Mouse (Mus musculus): ENCODE data around the gene Shld1. TPM values are rescaled to one million over a fixed set of nuclear protein-coding genes. Genes with fewer than 3 reads are reported as not detected.
A peak's percentile ranks its signal among the peaks of the same experiment; 100 is the strongest.

The Shld1 gene
- polyA plus RNA-seq, 1 experiment from 2014 or later: 17.1 TPM

DNA sequence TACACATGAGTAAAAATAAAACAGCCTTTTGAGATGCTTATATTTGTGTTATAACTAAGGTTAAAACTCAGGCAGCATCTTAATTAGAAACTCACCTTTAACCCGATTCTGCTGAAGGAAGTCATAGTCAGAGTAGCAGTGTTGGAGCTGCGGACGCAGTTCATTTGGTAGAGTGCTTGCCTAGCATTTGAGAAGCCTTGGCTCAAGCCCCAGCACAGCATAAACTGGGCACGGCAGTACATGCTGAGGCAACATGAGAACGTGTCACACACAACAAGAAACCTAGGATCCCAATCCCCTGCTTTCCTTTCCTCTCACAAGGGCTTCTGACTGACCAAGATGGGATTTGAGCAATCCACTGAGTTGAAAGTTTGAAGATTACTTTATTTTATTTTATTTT, 58.1 kb downstream of the Shld1 start:
- Histone ChIP-seq H3K9me3 (ENCODE audit: control insufficient read depth, low read depth, low read length) (no peaks in the 10 kb centered on the region), H3K36me3 (ENCODE audit: control insufficient read depth, insufficient read depth, low read length) (no peaks in the 10 kb centered on the region), H3K4me1 (ENCODE audit: control insufficient read depth, insufficient read depth, low read length) (no peaks in the 10 kb centered on the region), H3K4me3 (ENCODE audit: low read depth, low read length) (no peak overlapping the region), H3K27ac (ENCODE audit: low read length) (no peak overlapping the region), H3K27me3 (ENCODE audit: control insufficient read depth, insufficient read depth, low read length) (no peaks in the 10 kb centered on the region), H3K9ac (replicated peaks; ENCODE audit: low read depth, low read length) (no peak overlapping the region), H3K4me2 (replicated peaks; ENCODE audit: low read depth, low read length) (no peak overlapping the region)
- no peak for ATAC-seq (ENCODE audit: insufficient number of reproducible peaks, insufficient read depth, low FRiP score, low read depth)
- WGBS: 90% methylated on average over 5 of the region's 5 CpGs

DNA sequence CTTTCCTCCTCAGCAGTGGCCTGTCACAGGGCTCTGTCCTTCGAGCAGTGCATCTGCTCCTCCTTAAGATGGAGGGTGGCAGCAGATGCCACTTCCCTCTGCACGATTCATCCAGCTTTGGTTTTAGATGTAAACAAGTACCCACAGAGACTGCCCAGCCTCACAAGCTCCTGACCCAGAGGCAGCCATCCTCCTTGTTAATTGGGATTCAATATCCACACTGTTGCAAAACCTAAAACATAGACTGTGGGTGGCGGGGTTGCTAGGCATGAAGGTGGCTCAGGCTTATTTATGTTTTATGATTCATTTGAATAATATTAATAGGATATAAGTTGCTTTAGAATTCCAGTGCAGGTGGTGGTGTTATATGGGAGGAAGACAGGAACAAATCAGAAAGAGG, 59.4 kb downstream of the Shld1 start:
- 76% methylated on average over 3 of the region's 3 CpGs for WGBS
- no peak for ATAC-seq (ENCODE audit: insufficient number of reproducible peaks, insufficient read depth, low FRiP score, low read depth)
- no peak overlapping the region for H3K27ac ChIP-seq (ENCODE audit: low read length)
- no peaks in the 10 kb centered on the region for H3K4me1 ChIP-seq (ENCODE audit: control insufficient read depth, insufficient read depth, low read length)
- no peaks in the 10 kb centered on the region for H3K27me3 ChIP-seq (ENCODE audit: control insufficient read depth, insufficient read depth, low read length)
- no peaks in the 10 kb centered on the region for H3K36me3 ChIP-seq (ENCODE audit: control insufficient read depth, insufficient read depth, low read length)
- H3K4me2 ChIP-seq (replicated peaks; ENCODE audit: low read depth, low read length): no peak overlapping the region
- H3K4me3 ChIP-seq (ENCODE audit: low read depth, low read length): no peak overlapping the region
- no peaks in the 10 kb centered on the region for H3K9me3 ChIP-seq (ENCODE audit: control insufficient read depth, low read depth, low read length)
- no peak overlapping the region for H3K9ac ChIP-seq (replicated peaks; ENCODE audit: low read depth, low read length)

DNA sequence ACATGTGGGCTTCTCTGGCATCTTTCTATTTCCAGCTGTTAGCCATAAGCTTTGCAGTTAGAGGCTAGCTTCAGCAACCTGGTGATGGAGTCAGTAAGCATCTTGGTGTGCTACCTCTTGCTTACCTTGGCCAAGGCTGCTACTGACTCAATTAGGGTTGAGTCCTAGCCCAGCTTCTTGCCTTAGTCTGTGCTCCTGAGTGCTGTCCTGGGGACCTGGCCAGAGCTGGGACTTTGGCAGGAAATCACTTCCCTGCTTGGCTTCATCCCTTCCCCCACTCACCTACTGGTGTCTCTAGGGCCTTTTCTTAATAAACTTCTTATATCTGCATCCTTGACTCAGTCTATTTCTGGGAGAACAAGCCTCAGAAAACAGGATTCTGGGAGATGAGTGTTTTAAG, 64.0 kb downstream of the Shld1 start:
- no peak overlapping the region for H3K9ac ChIP-seq (replicated peaks; ENCODE audit: low read depth, low read length)
- H3K36me3 ChIP-seq (ENCODE audit: control insufficient read depth, insufficient read depth, low read length): no peaks in the 10 kb centered on the region
- no peak overlapping the region for H3K27ac ChIP-seq (ENCODE audit: low read length)
- no peak overlapping the region for H3K4me2 ChIP-seq (replicated peaks; ENCODE audit: low read depth, low read length)
- no peaks in the 10 kb centered on the region for H3K27me3 ChIP-seq (ENCODE audit: control insufficient read depth, insufficient read depth, low read length)
- no peak for ATAC-seq (ENCODE audit: insufficient number of reproducible peaks, insufficient read depth, low FRiP score, low read depth)
- no peaks in the 10 kb centered on the region for H3K4me1 ChIP-seq (ENCODE audit: control insufficient read depth, insufficient read depth, low read length)
- no peak overlapping the region for H3K4me3 ChIP-seq (ENCODE audit: low read depth, low read length)
- no peaks in the 10 kb centered on the region for H3K9me3 ChIP-seq (ENCODE audit: control insufficient read depth, low read depth, low read length)

DNA sequence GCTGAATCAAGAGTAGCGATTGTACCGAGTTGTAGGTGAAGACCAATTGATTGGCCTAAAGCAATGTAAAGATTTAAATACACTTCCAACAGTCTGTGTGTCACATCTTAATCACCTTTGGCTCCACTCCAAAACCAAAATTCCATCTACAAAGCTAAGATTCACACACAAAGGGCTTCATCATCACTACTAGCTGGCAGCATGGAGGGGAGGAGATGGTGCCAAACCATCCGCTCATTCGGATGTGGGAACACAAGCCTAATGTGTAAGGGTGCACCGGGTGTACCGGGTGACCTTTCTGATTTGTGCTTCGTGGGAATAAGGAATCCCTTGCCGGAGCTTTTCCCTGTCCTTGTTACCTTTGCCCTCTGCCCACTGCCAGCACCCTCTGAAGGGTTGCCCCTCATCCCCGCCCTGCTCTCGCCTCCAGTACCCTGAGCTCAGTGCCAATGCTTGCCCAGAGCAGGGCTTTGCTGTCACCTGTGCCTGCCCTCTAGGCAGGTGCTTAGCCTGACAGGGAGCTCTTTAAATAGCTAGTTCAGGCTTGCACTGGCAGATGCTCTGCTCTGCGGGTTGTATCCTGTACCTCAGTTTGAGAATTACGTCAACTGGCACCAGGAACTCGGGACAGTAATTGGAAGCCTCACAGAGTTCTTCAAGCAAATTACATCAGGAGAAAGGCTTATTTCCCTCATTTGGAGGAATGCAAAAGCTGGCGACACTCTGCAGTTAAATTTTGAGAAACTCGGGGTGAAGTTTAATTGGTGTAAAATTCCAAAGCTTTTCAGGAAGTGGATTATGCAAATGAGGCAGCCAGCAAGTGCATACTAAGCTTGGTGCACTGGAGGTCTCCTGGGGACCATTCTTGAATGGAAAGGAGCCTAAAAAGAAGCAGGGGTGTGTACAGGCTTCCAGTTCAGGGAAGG, 64.7 kb downstream of the Shld1 start:
- H3K27ac ChIP-seq (ENCODE audit: low read length): no peak overlapping the region
- H3K9ac ChIP-seq (replicated peaks; ENCODE audit: low read depth, low read length): no peak overlapping the region
- H3K27me3 ChIP-seq (ENCODE audit: control insufficient read depth, insufficient read depth, low read length): no peaks in the 10 kb centered on the region
- no peaks in the 10 kb centered on the region for H3K36me3 ChIP-seq (ENCODE audit: control insufficient read depth, insufficient read depth, low read length)
- no peaks in the 10 kb centered on the region for H3K4me1 ChIP-seq (ENCODE audit: control insufficient read depth, insufficient read depth, low read length)
- WGBS: 77% methylated on average over 15 of the region's 15 CpGs
- no peak overlapping the region for H3K4me2 ChIP-seq (replicated peaks; ENCODE audit: low read depth, low read length)
- H3K4me3 ChIP-seq (ENCODE audit: low read depth, low read length): no peak overlapping the region
- ATAC-seq (ENCODE audit: insufficient number of reproducible peaks, insufficient read depth, low FRiP score, low read depth): no peak
- no peaks in the 10 kb centered on the region for H3K9me3 ChIP-seq (ENCODE audit: control insufficient read depth, low read depth, low read length)

DNA sequence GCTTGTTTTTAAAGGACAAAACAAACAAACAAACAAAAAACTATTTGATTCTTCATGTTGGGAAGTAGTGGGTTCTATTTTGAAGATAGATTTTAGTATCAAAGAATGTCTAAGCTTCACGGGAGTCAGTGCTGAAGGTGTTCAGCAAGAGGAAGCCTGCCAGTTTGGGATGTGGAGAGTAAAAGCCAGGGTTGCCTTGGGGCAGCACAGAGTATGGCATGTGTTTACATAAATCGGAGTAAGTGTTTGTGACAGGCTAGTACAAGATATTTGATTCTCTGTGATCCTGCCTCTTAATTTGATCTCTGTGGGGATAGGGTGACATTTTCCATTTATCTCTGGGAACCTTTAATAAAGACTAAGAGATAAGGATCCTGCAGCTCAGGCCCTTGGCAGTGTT, 65.7 kb downstream of the Shld1 start:
- ATAC-seq (ENCODE audit: insufficient number of reproducible peaks, insufficient read depth, low FRiP score, low read depth): no peak

DNA sequence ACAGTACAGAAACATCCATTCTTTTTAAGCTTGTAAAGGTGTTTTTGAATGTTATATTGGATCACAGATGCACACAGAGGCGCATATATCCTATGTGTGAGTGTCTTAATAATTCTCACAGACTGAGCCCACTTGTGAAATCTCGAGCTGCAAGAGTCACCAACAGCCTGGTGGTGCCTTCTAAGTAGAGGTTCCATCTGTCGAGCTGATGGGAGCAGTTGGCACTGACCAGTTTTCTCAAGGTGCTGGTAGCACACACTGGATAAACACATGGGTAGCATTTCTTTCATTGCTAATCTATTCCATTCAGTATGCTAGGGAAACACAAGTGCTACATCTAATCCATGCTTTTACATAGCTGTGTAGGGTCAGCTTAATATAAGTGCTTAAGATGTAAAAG, 66.4 kb downstream of the Shld1 start:
- Histone ChIP-seq H3K9ac (replicated peaks; ENCODE audit: low read depth, low read length) (no peak overlapping the region), H3K4me2 (replicated peaks; ENCODE audit: low read depth, low read length) (no peak overlapping the region), H3K27ac (ENCODE audit: low read length) (no peak overlapping the region), H3K4me1 (ENCODE audit: control insufficient read depth, insufficient read depth, low read length) (no peaks in the 10 kb centered on the region), H3K36me3 (ENCODE audit: control insufficient read depth, insufficient read depth, low read length) (no peaks in the 10 kb centered on the region), H3K27me3 (ENCODE audit: control insufficient read depth, insufficient read depth, low read length) (no peaks in the 10 kb centered on the region), H3K4me3 (ENCODE audit: low read depth, low read length) (no peak overlapping the region), H3K9me3 (ENCODE audit: control insufficient read depth, low read depth, low read length) (no peaks in the 10 kb centered on the region)
- no peak for ATAC-seq (ENCODE audit: insufficient number of reproducible peaks, insufficient read depth, low FRiP score, low read depth)
- WGBS: 80% methylated on average over 3 of the region's 3 CpGs

More for the DNA sequence above, 65.7 kb downstream of the Shld1 start:
- Histone ChIP-seq H3K4me1 (ENCODE audit: control insufficient read depth, insufficient read depth, low read length) (no peaks in the 10 kb centered on the region), H3K36me3 (ENCODE audit: control insufficient read depth, insufficient read depth, low read length) (no peaks in the 10 kb centered on the region), H3K9ac (replicated peaks; ENCODE audit: low read depth, low read length) (no peak overlapping the region), H3K4me2 (replicated peaks; ENCODE audit: low read depth, low read length) (no peak overlapping the region), H3K4me3 (ENCODE audit: low read depth, low read length) (no peak overlapping the region), H3K27ac (ENCODE audit: low read length) (no peak overlapping the region), H3K27me3 (ENCODE audit: control insufficient read depth, insufficient read depth, low read length) (no peaks in the 10 kb centered on the region), H3K9me3 (ENCODE audit: control insufficient read depth, low read depth, low read length) (no peaks in the 10 kb centered on the region)
- WGBS: 47% methylated on average over 2 of the region's 2 CpGs

DNA sequence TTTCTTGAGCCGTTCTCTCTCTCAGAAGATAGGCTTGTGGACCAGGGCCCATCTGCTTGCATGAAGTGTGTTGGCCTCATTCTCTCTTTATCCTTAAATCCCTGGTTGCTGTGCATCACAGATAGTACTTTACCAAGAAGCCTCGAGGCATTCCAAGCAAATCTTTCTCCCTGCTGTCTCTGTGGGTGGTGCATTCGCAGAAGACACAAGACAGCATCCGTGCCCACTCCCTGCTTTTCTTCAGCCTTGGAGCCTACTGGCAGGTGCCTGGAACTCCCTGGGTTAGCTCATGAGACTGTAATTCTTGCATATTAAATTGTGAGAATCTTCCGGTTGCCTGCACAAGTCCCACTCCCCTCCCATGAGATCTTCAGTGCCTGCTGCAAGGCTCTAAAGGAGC, 71.2 kb downstream of the Shld1 start:
- Histone ChIP-seq H3K4me2 (replicated peaks; ENCODE audit: low read depth, low read length) (no peak overlapping the region), H3K9me3 (ENCODE audit: control insufficient read depth, low read depth, low read length) (no peaks in the 10 kb centered on the region), H3K4me3 (ENCODE audit: low read depth, low read length) (no peak overlapping the region), H3K4me1 (ENCODE audit: control insufficient read depth, insufficient read depth, low read length) (no peaks in the 10 kb centered on the region), H3K9ac (replicated peaks; ENCODE audit: low read depth, low read length) (no peak overlapping the region), H3K36me3 (ENCODE audit: control insufficient read depth, insufficient read depth, low read length) (no peaks in the 10 kb centered on the region), H3K27ac (ENCODE audit: low read length) (no peak overlapping the region), H3K27me3 (ENCODE audit: control insufficient read depth, insufficient read depth, low read length) (no peaks in the 10 kb centered on the region)
- WGBS: 79% methylated on average over 5 of the region's 5 CpGs
- ATAC-seq (ENCODE audit: insufficient number of reproducible peaks, insufficient read depth, low FRiP score, low read depth): no peak

DNA sequence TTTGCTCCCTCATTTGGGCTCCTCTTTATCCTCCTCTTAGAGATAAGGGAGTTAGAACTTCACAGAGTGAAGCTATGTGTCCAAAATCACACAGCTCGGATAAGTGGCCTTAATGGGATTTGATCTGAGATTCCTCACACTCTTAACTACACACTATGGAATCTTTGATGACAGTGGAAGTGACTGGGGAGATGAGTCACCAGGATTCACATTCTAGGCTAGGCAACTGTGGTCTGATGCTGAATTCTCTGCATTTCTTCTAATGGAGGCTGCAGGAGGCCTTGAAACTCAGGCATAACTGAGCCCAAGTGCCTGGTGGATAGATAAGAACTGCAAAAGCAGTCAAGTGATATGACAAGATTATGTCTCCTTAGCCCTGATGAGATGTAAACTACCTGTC, 84.1 kb downstream of the Shld1 start:
- Histone ChIP-seq H3K27me3 (ENCODE audit: control insufficient read depth, insufficient read depth, low read length) (no peaks in the 10 kb centered on the region), H3K4me3 (ENCODE audit: low read depth, low read length) (no peak overlapping the region), H3K4me1 (ENCODE audit: control insufficient read depth, insufficient read depth, low read length) (no peaks in the 10 kb centered on the region), H3K4me2 (replicated peaks; ENCODE audit: low read depth, low read length) (no peak overlapping the region), H3K9me3 (ENCODE audit: control insufficient read depth, low read depth, low read length) (no peaks in the 10 kb centered on the region), H3K36me3 (ENCODE audit: control insufficient read depth, insufficient read depth, low read length) (no peaks in the 10 kb centered on the region), H3K27ac (ENCODE audit: low read length) (no peak overlapping the region), H3K9ac (replicated peaks; ENCODE audit: low read depth, low read length) (no peak overlapping the region)
- ATAC-seq (ENCODE audit: insufficient number of reproducible peaks, insufficient read depth, low FRiP score, low read depth): no peak
- WGBS: 67% methylated on average over 1 of the region's 1 CpGs

DNA sequence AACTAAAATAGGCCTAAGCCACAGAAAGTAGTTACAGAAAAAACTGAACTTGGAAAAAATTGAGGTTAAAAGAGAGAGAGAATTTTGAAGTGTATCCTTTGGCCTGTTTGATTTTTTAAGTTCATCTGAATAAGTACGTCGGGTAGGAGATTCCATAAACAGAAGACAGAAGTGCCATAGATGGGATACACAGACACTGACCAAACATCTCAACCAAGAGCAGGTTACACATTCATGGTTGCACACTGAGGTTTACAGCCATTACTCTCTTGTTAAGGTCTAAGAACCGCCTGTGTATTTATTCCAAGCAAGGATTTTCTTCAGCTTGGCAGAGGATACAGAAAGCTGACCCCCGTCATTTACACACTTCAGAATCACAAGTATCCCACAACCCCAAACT, 94.2 kb downstream of the Shld1 start, which contains the start of gene Chgb:
TSS of gene Chgb (plus strand) at position 301 of the 400 bp plus-strand sequence.
- H3K27ac ChIP-seq (ENCODE audit: low read length): no peak within 1 kb of the TSS
- H3K4me3 ChIP-seq (ENCODE audit: low read depth, low read length): peak within 1 kb of the TSS; percentile 34
- no peak within 1 kb of the TSS for H3K9ac ChIP-seq (replicated peaks; ENCODE audit: low read depth, low read length)
- no peaks in the 10 kb centered on the region for H3K9me3 ChIP-seq (ENCODE audit: control insufficient read depth, low read depth, low read length)
- H3K36me3 ChIP-seq (ENCODE audit: control insufficient read depth, insufficient read depth, low read length): no peaks in the 10 kb centered on the region
- no peaks in the 10 kb centered on the region for H3K27me3 ChIP-seq (ENCODE audit: control insufficient read depth, insufficient read depth, low read length)
- H3K4me2 ChIP-seq (replicated peaks; ENCODE audit: low read depth, low read length): peak within 1 kb of the TSS; percentile 64
- no peak for ATAC-seq (ENCODE audit: insufficient number of reproducible peaks, insufficient read depth, low FRiP score, low read depth)
- H3K4me1 ChIP-seq (ENCODE audit: control insufficient read depth, insufficient read depth, low read length): no peaks in the 10 kb centered on the region
- WGBS: 13% methylated on average over 4 of the region's 4 CpGs
